Mouse (Mus musculus): Measurements from ENCODE around the gene Nkg7. TPM values are rescaled to one million over a fixed set of nuclear protein-coding genes. Genes with fewer than 3 reads are reported as not detected.

Gene Nkg7
- polyA plus RNA-seq, 1 experiment from 2014 or later = 0.92 TPM

DNA sequence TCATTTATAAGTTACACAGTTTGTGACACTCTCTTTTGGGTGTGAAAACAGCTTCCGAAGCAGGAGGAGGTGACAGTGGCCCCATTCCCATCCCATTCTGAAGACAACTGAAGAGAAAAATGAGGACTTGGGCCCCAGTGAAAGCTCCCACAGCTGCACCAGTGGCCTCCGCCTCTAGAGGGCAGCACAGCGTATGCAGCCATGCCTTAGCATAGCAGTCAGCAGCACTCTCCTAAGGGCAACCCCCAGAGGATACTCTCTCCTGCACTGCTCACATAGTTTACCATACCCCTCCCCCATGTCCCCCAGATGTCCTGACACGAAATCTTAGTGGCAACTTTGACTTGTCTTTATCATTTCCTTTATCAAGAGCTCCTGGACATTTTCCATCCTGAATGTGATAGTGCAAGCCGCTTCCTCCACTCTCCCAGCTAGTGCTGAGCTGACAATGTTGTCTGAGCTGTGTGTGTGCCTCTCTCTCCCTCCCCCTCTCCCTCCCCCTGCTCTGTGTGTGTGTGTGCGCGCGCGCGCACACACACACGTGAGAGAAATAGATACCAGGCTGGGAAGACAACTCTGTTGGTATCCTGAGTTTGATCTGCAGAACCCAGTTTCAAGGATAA is 13.8 kb upstream of the Nkg7 start:
- Histone ChIP-seq H3K36me3 (ENCODE audit: insufficient read depth, low read length) (no peaks in the 10 kb centered on the region), H3K4me2 (replicated peaks; ENCODE audit: low read depth, low read length) (0 out of 2 replicates have a peak overlapping the region, but pooled peaks have one; percentile 23), H3K4me3 (ENCODE audit: low read length) (no peak overlapping the region), H3K4me1 (ENCODE audit: insufficient read depth, low read length) (no peaks in the 10 kb centered on the region; the same call in 1 of the 2 replicates), H3K27ac (ENCODE audit: low read length) (no peak overlapping the region), H3K9ac (replicated peaks; ENCODE audit: low read length) (0 out of 2 replicates have a peak overlapping the region, but pooled peaks have one; percentile 6), H3K9me3 (ENCODE audit: low read length) (no peaks in the 10 kb centered on the region), H3K27me3 (ENCODE audit: insufficient read depth, low read length) (no peaks in the 10 kb centered on the region)
- WGBS = 16% methylated on average over 11 of the region's 11 CpGs
- peak; percentile 97 for ATAC-seq (ENCODE audit: low FRiP score, low TSS enrichment)

DNA sequence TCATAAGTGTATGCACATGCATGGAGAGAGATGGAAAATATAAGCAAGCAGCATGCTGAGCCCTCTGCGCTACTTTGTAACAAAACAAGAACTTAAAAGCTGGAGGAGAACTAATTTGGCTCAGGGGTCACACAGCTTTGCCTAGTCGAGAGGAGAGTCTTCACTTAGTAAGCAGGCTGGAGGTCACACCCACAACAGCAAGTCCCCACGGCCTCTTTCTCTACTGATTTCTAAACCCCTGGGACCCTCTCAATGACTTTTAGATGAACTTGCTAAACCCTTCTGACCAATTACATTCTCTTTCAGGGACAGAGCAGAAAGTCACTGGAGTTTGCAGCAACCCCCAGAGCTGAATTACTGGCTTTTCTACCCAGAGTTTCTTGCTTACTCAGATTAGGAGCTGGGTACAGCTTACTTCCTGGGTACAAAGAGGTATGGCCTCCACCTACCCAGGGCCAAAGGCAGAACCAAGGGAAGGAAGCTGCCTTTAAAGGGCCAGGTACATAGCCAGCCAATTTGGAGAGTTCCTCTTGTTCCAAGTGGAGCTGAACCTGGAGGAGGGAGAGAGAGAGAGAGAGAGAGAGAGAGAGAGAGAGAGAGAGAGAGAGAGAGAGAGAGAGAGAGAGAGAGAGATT is 12.8 kb upstream of the Nkg7 start:
- Histone ChIP-seq H3K4me2 (replicated peaks; ENCODE audit: low read depth, low read length) (no peak overlapping the region), H3K9me3 (ENCODE audit: low read length) (no peaks in the 10 kb centered on the region), H3K27me3 (ENCODE audit: insufficient read depth, low read length) (no peaks in the 10 kb centered on the region), H3K9ac (replicated peaks; ENCODE audit: low read length) (no peak overlapping the region), H3K4me3 (ENCODE audit: low read length) (no peak overlapping the region), H3K4me1 (ENCODE audit: insufficient read depth, low read length) (no peaks in the 10 kb centered on the region; the same call in 1 of the 2 replicates), H3K36me3 (ENCODE audit: insufficient read depth, low read length) (no peaks in the 10 kb centered on the region), H3K27ac (ENCODE audit: low read length) (no peak overlapping the region)
- 61% methylated on average over 3 of the region's 3 CpGs for WGBS
- no peak for ATAC-seq (ENCODE audit: low FRiP score, low TSS enrichment)

DNA sequence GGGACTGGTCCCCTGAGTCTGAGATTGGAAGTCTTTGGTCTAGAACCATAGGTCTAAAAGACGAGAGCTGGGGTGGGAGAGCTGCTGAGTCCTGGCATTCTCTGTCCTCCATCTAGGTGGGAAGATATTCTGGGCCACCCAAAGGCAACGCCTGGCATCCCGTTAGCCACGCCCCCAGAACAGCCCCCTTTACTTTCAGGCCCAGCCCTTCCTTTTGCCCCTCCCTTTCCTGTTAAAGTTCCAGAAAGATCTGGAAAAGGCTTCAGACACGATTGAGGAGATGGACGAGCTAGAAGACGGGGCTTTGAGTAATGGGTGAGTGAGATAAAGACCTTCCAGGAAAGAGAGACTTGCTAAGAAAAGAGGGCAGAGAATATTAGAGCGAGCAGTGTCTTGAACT is 9.5 kb upstream of the Nkg7 start, which contains the start of gene Lim2:
TSS of gene Lim2 (plus strand) at position 265 of the 400 bp plus-strand sequence.
- 88% methylated on average over 8 of the region's 8 CpGs for WGBS
- H3K4me2 ChIP-seq (replicated peaks; ENCODE audit: low read depth, low read length) = no peak within 1 kb of the TSS
- no peaks in the 10 kb centered on the region for H3K9me3 ChIP-seq (ENCODE audit: low read length)
- no peaks in the 10 kb centered on the region for H3K27me3 ChIP-seq (ENCODE audit: insufficient read depth, low read length)
- no peaks in the 10 kb centered on the region; the same call in 1 of the 2 replicates for H3K4me1 ChIP-seq (ENCODE audit: insufficient read depth, low read length)
- no peak for ATAC-seq (ENCODE audit: low FRiP score, low TSS enrichment)
- H3K27ac ChIP-seq (ENCODE audit: low read length) = no peak within 1 kb of the TSS
- H3K9ac ChIP-seq (replicated peaks; ENCODE audit: low read length) = no peak within 1 kb of the TSS
- no peaks in the 10 kb centered on the region for H3K36me3 ChIP-seq (ENCODE audit: insufficient read depth, low read length)
- no peak within 1 kb of the TSS for H3K4me3 ChIP-seq (ENCODE audit: low read length)

DNA sequence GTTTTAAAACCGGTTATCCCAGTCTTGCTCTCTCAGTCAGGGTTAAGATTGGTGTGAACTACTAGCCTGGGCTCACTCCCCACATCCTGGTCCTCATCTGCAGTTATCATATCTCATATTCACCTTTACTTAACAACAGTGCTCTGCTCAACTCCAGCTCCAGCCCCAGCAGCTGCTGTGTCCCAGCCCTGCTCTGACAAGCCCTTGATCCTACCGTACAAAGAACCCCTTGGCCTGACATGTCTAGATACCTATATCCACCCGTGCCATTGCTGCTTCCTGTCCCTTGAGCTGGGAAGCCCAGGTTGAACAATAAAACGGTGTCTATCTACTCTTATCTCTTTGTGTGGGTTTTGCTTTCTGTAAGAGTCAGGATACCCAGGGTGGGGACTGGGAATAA is 7.4 kb upstream of the Nkg7 start:
- WGBS = 63% methylated on average over 4 of the region's 4 CpGs
- Histone ChIP-seq H3K4me2 (replicated peaks; ENCODE audit: low read depth, low read length) (no peak overlapping the region), H3K27me3 (ENCODE audit: insufficient read depth, low read length) (no peaks in the 10 kb centered on the region), H3K4me3 (ENCODE audit: low read length) (no peak overlapping the region), H3K27ac (ENCODE audit: low read length) (no peak overlapping the region), H3K9me3 (ENCODE audit: low read length) (no peaks in the 10 kb centered on the region), H3K36me3 (ENCODE audit: insufficient read depth, low read length) (no peaks in the 10 kb centered on the region), H3K9ac (replicated peaks; ENCODE audit: low read length) (no peak overlapping the region), H3K4me1 (ENCODE audit: insufficient read depth, low read length) (no peaks in the 10 kb centered on the region)
- ATAC-seq (ENCODE audit: low FRiP score, low TSS enrichment) = no peak

DNA sequence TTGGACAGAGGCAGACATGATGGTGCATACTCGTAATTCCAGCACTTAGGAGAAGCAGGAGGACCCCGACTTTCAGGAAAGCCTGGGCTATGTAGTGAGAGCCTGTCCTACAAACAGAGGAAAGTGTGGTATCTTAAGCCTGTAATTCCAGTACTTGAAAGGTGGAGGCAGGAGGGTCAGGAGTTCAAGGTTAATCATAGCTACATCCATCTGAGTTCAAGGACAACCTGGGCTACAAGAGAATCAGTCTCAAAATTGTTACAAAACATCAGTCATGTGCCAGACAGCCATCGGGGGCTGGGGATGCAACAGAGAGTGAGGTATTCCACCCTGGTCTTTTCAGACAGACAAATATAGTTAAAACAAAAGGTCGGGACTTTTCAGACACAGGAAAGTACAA is 4.0 kb upstream of the Nkg7 start:
- Histone ChIP-seq H3K27me3 (ENCODE audit: insufficient read depth, low read length) (no peaks in the 10 kb centered on the region), H3K4me1 (ENCODE audit: insufficient read depth, low read length) (no peaks in the 10 kb centered on the region), H3K27ac (ENCODE audit: low read length) (no peak overlapping the region), H3K36me3 (ENCODE audit: insufficient read depth, low read length) (no peaks in the 10 kb centered on the region), H3K9me3 (ENCODE audit: low read length) (no peaks in the 10 kb centered on the region), H3K9ac (replicated peaks; ENCODE audit: low read length) (no peak overlapping the region), H3K4me2 (replicated peaks; ENCODE audit: low read depth, low read length) (no peak overlapping the region), H3K4me3 (ENCODE audit: low read length) (no peak overlapping the region)
- no peak for ATAC-seq (ENCODE audit: low FRiP score, low TSS enrichment)
- 80% methylated on average over 4 of the region's 4 CpGs for WGBS

DNA sequence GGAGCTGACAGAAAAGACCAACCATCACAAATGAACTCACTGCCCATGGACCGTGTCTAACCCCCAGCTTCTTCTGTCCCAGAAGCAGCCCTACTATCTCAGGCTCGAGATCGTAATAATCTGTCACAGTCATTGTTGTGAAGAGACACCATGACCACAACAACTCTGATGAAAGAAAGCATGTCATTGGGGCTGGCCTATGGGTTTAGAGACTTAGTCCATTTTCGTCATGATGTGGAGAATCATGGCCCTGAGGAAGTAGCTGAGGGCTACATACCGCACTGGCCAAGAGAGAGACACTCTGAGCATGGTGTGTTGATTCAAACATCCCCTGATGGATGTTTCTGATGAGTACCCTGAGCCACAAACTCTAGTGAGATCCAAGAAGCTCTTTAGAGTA is 2.2 kb upstream of the Nkg7 start:
- Histone ChIP-seq H3K27me3 (ENCODE audit: insufficient read depth, low read length) (no peaks in the 10 kb centered on the region), H3K36me3 (ENCODE audit: insufficient read depth, low read length) (no peaks in the 10 kb centered on the region), H3K4me2 (replicated peaks; ENCODE audit: low read depth, low read length) (no peak overlapping the region), H3K4me1 (ENCODE audit: insufficient read depth, low read length) (no peaks in the 10 kb centered on the region), H3K9me3 (ENCODE audit: low read length) (no peaks in the 10 kb centered on the region), H3K9ac (replicated peaks; ENCODE audit: low read length) (no peak overlapping the region), H3K4me3 (ENCODE audit: low read length) (no peak overlapping the region), H3K27ac (ENCODE audit: low read length) (no peak overlapping the region)
- 86% methylated on average over 5 of the region's 5 CpGs for WGBS
- no peak for ATAC-seq (ENCODE audit: low FRiP score, low TSS enrichment)

DNA sequence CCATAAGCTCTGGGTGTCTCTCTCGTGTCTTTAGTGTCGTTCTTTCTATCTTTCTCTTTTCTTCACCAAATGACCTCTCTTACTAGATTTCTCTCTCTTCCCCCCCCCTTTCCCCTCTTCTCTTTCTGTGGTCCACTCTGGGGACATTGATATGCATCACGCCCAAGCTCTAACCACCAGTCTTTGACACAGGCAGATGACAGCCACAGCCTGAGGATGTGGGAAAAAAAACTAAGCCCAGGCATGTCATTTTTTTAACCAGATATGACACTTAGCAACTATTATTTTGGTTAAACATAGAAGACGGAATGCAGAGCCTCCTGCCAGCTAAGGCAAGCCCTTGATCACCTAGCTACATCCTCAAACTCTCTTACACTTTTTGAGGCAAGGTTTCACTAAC is 1.7 kb downstream of the Nkg7 start:
- Histone ChIP-seq H3K27ac (ENCODE audit: low read length) (no peak overlapping the region), H3K4me3 (ENCODE audit: low read length) (no peak overlapping the region), H3K4me2 (replicated peaks; ENCODE audit: low read depth, low read length) (no peak overlapping the region), H3K4me1 (ENCODE audit: insufficient read depth, low read length) (peaks cover 9% of the 10 kb centered on the region), H3K27me3 (ENCODE audit: insufficient read depth, low read length) (no peaks in the 10 kb centered on the region), H3K36me3 (ENCODE audit: insufficient read depth, low read length) (no peaks in the 10 kb centered on the region), H3K9me3 (ENCODE audit: low read length) (no peaks in the 10 kb centered on the region), H3K9ac (replicated peaks; ENCODE audit: low read length) (no peak overlapping the region)
- WGBS = 74% methylated on average over 4 of the region's 4 CpGs
- ATAC-seq (ENCODE audit: low FRiP score, low TSS enrichment) = no peak

DNA sequence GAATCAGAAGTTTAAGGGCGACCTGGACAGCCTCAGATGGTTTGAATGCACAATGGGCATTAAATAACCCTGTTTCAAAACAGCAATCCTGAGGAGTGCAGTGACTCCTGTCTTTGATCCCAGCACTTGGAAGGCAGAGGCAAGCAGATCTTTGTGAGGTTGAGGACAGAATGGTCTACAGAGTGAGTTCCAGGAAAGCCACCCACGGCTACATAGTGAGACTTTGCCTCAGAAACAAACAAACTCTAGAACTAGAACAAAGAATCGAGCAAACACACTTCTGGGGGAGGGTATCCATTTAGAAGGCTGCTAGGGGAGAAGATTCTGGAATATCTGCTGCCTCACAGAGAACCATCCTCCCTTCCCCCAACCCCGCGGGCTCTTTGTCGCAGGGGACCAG is 3.6 kb downstream of the Nkg7 start, which contains the start of gene Cldnd2:
TSS of gene Cldnd2 (plus strand) at position 301 of the 400 bp plus-strand sequence.
- no peak within 1 kb of the TSS for H3K9ac ChIP-seq (replicated peaks; ENCODE audit: low read length)
- no peaks in the 10 kb centered on the region for H3K9me3 ChIP-seq (ENCODE audit: low read length)
- no peak within 1 kb of the TSS for H3K4me2 ChIP-seq (replicated peaks; ENCODE audit: low read depth, low read length)
- no peaks in the 10 kb centered on the region for H3K27me3 ChIP-seq (ENCODE audit: insufficient read depth, low read length)
- no peak for ATAC-seq (ENCODE audit: low FRiP score, low TSS enrichment)
- peaks cover 20% of the 10 kb centered on the region for H3K4me1 ChIP-seq (ENCODE audit: insufficient read depth, low read length)
- no peak within 1 kb of the TSS for H3K4me3 ChIP-seq (ENCODE audit: low read length)
- H3K27ac ChIP-seq (ENCODE audit: low read length) = no peak within 1 kb of the TSS
- 84% methylated on average over 6 of the region's 6 CpGs for WGBS
- H3K36me3 ChIP-seq (ENCODE audit: insufficient read depth, low read length) = no peaks in the 10 kb centered on the region

DNA sequence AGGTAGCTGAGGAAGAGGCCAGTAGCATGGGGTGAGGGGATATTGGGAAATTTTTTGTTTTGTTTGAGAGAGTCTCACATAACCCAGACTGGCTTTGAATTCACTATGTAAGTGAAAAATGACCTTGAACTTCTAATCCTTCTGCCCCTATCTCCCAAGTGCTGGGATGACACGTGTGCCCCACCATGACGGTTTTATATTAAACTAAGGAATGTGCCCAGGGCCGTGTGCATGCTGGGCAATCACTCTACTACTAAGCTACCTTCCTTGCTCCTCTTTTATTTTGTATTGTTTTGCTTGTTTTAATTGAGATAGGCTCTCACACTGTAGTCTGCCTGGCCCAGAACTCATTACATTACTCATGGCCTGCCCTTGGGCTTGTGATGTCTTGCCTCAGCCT is 4.2 kb downstream of the Nkg7 start:
- no peaks in the 10 kb centered on the region for H3K36me3 ChIP-seq (ENCODE audit: insufficient read depth, low read length)
- no peaks in the 10 kb centered on the region for H3K9me3 ChIP-seq (ENCODE audit: low read length)
- no peak overlapping the region for H3K27ac ChIP-seq (ENCODE audit: low read length)
- WGBS = 70% methylated on average over 3 of the region's 3 CpGs
- ATAC-seq (ENCODE audit: low FRiP score, low TSS enrichment) = no peak
- H3K4me2 ChIP-seq (replicated peaks; ENCODE audit: low read depth, low read length) = no peak overlapping the region
- H3K4me1 ChIP-seq (ENCODE audit: insufficient read depth, low read length) = peaks cover 20% of the 10 kb centered on the region
- H3K9ac ChIP-seq (replicated peaks; ENCODE audit: low read length) = no peak overlapping the region
- no peaks in the 10 kb centered on the region for H3K27me3 ChIP-seq (ENCODE audit: insufficient read depth, low read length)
- H3K4me3 ChIP-seq (ENCODE audit: low read length) = no peak overlapping the region

DNA sequence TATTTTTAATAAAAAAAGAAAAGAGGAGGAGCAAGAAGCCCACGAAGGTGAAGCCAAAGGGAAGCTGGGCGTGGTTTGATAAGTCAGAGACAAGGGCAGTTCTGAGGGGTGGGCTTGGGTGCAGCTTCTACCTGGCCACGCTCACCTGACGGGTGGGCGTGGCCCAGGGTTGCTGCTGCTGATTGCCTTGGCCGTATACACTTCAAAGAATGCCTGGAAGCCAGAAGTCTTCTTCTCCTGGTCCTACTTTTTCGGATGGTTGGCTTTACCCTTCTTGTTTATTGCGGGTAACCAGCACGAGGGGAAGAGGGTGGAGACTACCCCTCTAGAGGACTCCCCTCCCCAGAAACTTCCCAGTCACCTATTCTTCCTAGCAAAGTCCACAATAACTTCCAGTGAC is 5.8 kb downstream of the Nkg7 start:
- ATAC-seq (ENCODE audit: low FRiP score, low TSS enrichment) = no peak
- Histone ChIP-seq H3K4me2 (replicated peaks; ENCODE audit: low read depth, low read length) (peak overlapping the region; percentile 94), H3K27ac (ENCODE audit: low read length) (peak overlapping the region; percentile 100), H3K4me3 (ENCODE audit: low read length) (peak overlapping the region; percentile 72), H3K9ac (replicated peaks; ENCODE audit: low read length) (peak overlapping the region; percentile 78), H3K27me3 (ENCODE audit: insufficient read depth, low read length) (no peaks in the 10 kb centered on the region), H3K36me3 (ENCODE audit: insufficient read depth, low read length) (0 out of 2 replicates have a peak, but pooled peaks cover 3% of the 10 kb centered on the region), H3K4me1 (ENCODE audit: insufficient read depth, low read length) (peaks cover 20% of the 10 kb centered on the region), H3K9me3 (ENCODE audit: low read length) (no peaks in the 10 kb centered on the region)
- WGBS = 9% methylated on average over 9 of the region's 9 CpGs
